ENCODE assay signal across 10 mouse cellular contexts in genomic region chr3:94482764-94483385, GRCm38 (mm10). TPM values are rescaled to one million over a fixed set of nuclear protein-coding genes. Genes with fewer than 3 reads are reported as not detected.
DNase-seq lines count a peak whose midpoint lies in the region; ATAC-seq and TF ChIP-seq lines count a peak whose summit lies in the region.
"Had no signal": no experiment of that assay in that cellular context is flagged by ENCODE, and none has a peak within 500 bp of the region (broad histone marks: within the 10 kb centered on the region; RNA-seq: fewer than 3 reads in every experiment).

No protein-coding gene starts in this region.

- TF ChIP-seq CTCF in lung, adult 2 months (IDR thresholded peaks at IDR 0.05; ENCODE audit: insufficient read depth, low read length): no peak
- no peak for TF ChIP-seq CTCF in olfactory bulb, adult 2 months (IDR thresholded peaks at IDR 0.05; ENCODE audit: insufficient read depth, low read depth, low read length)

- ATAC-seq in common myeloid progenitor, adult 5-6 weeks (replicated peaks; ENCODE audit: low read depth, poor library complexity, severe bottlenecking): peak; percentile 54
- no peak for ATAC-seq in megakaryocyte-erythroid progenitor cell, adult 5-6 weeks (replicated peaks; ENCODE audit: low FRiP score, low TSS enrichment, poor library complexity, severe bottlenecking)

- WGBS in lung, adult 2 months: 69% methylated on average over 17 of the region's 17 CpGs
- WGBS in olfactory bulb, adult 2 months: 57% methylated on average over 17 of the region's 17 CpGs

- peak overlapping the region; percentile 86 for H3K27ac ChIP-seq in olfactory bulb, adult 2 months (ENCODE audit: insufficient read depth, low read depth, low read length)
- H3K27ac ChIP-seq: kidney, postnatal 0 days had no signal

- no peak for TF ChIP-seq POLR2A in lung, adult 2 months (IDR thresholded peaks at IDR 0.05; ENCODE audit: borderline replicate concordance, extremely low read depth, low read depth, low read length)
- TF ChIP-seq POLR2A in olfactory bulb, adult 2 months (IDR thresholded peaks at IDR 0.05; ENCODE audit: insufficient read depth, low read depth, low read length): no peak

- peak; percentile 57 for DNase-seq in retina, postnatal 1 day
- DNase-seq in retina, embryonic 14.5 days (ENCODE audit: low spot score): no peak
- DNase-seq in lung, adult 2 months: peak; percentile 20
- DNase-seq in right cerebral cortex, postnatal 25 days: no peak
- no peak for DNase-seq in left cerebral cortex, adult 9 months (ENCODE audit: low spot score in 2 of 2)

- H3K4me1 ChIP-seq in lung, adult 2 months (ENCODE audit: control insufficient read depth, insufficient read depth, low read length): no peaks in the 10 kb centered on the region
- peaks cover 72% of the 10 kb centered on the region for H3K4me1 ChIP-seq in olfactory bulb, adult 2 months (ENCODE audit: control insufficient read depth, insufficient read depth, low read length)

- H3K4me3 ChIP-seq in lung, adult 2 months (replicated peaks; ENCODE audit: extremely low read depth, low read depth, low read length): no peak overlapping the region
- H3K4me3 ChIP-seq in olfactory bulb, adult 2 months (ENCODE audit: insufficient read depth, low read depth, low read length): 0 out of 2 replicates have a peak overlapping the region, but pooled peaks have one; percentile 2

RNA-seq across cellular contexts. Expression of gene Riiad1, which starts 2.7 kb away (rescaled TPM):
- not detected in 2 replicates for total RNA-seq in common myeloid progenitor, adult 5-6 weeks (2017)
- polyA plus RNA-seq in lung, adult 2 months (2012; rRNA removed): 2.3 and 2.5 TPM in 2 replicates
- not detected in 2 replicates for polyA plus RNA-seq in olfactory bulb, adult 2 months (2012; ENCODE audit: insufficient read depth, insufficient read length, low replicate concordance, missing spikeins)
- 3.9 TPM in 1 of 2 replicates, not detected in the other for total RNA-seq in megakaryocyte-erythroid progenitor cell, adult 5-6 weeks (2014; fragmentation: Nextera tagmentation)
- total RNA-seq in megakaryocyte-erythroid progenitor cell, adult 5-6 weeks (2017): not detected in 2 replicates

RNA-seq across cellular contexts. Expression of gene Celf3, which starts 4.8 kb away (rescaled TPM):
- total RNA-seq in common myeloid progenitor, adult 5-6 weeks (2017): not detected in 2 replicates
- polyA plus RNA-seq in lung, adult 2 months (2012; rRNA removed): 1.2 and 2.1 TPM in 2 replicates
- polyA plus RNA-seq in olfactory bulb, adult 2 months (2012; ENCODE audit: insufficient read depth, insufficient read length, low replicate concordance, missing spikeins): 386 TPM in 1 of 2 replicates, not detected in the other
- total RNA-seq in megakaryocyte-erythroid progenitor cell, adult 5-6 weeks (2014; fragmentation: Nextera tagmentation): not detected in 2 replicates
- not detected in 2 replicates for total RNA-seq in megakaryocyte-erythroid progenitor cell, adult 5-6 weeks (2017)
- polyA plus RNA-seq: spleen, adult 2 months had no signal

RNA-seq across cellular contexts. Expression of gene Oaz3, which starts 39.2 kb away (rescaled TPM):
- not detected in 2 replicates for total RNA-seq in common myeloid progenitor, adult 5-6 weeks (2017)
- 0.18 TPM in 1 of 2 replicates, not detected in the other for polyA plus RNA-seq in lung, adult 2 months (2012; rRNA removed)
- not detected in 2 replicates for polyA plus RNA-seq in olfactory bulb, adult 2 months (2012; ENCODE audit: insufficient read depth, insufficient read length, low replicate concordance, missing spikeins)
- total RNA-seq in megakaryocyte-erythroid progenitor cell, adult 5-6 weeks (2014; fragmentation: Nextera tagmentation): not detected in 2 replicates
- not detected in 2 replicates for total RNA-seq in megakaryocyte-erythroid progenitor cell, adult 5-6 weeks (2017)
- polyA plus RNA-seq: spleen, adult 2 months had no signal

RNA-seq across cellular contexts. Expression of gene Mrpl9, which starts 39.8 kb away (rescaled TPM):
- total RNA-seq in common myeloid progenitor, adult 5-6 weeks (2017): 65.6 and 77.6 TPM in 2 replicates
- polyA plus RNA-seq in lung, adult 2 months (2012; rRNA removed): 18.2 and 22.6 TPM in 2 replicates
- polyA plus RNA-seq in olfactory bulb, adult 2 months (2012; ENCODE audit: insufficient read depth, insufficient read length, low replicate concordance, missing spikeins): not detected in 2 replicates
- 47.9 and 62.5 TPM in 2 replicates for total RNA-seq in megakaryocyte-erythroid progenitor cell, adult 5-6 weeks (2014; fragmentation: Nextera tagmentation)
- total RNA-seq in megakaryocyte-erythroid progenitor cell, adult 5-6 weeks (2017): 92.4 and 99.0 TPM in 2 replicates

Comparison
In these comparisons a context has a peak if more than half of its experiments do, and no peak if none do; other contexts are left out.
1. DNase-seq: peak in retina, postnatal 1 day (single experiment) and lung, adult 2 months (single experiment); none in retina, embryonic 14.5 days (single experiment), right cerebral cortex, postnatal 25 days (single experiment) and left cerebral cortex, adult 9 months (0 of 2).